Mouse (Mus musculus) adrenal gland, adult 8-10 months (tissue): ENCODE measurements around the gene Tgfb1. TPM values are rescaled to one million over a fixed set of nuclear protein-coding genes. Genes with fewer than 3 reads are reported as not detected.
"Not testable (repeated sequence)": the region's sequence is repeated elsewhere in the genome, so short reads cannot be mapped to it uniquely, and the experiment has no call there.

Source experiments
- DNase-seq: peaks from one replicate; pipeline ENCODE4 v3.0.0; 2022
- total RNA-seq, 4 experiments: library from RNA; stranded (reverse); gene quantifications; 2 replicates each; pipeline ENCODE4 v1.2.4; 2022

Gene Tgfb1
- total RNA-seq, 4 experiments from 2014 or later: 23.8 to 41.1 (median 32.4) TPM

DNA sequence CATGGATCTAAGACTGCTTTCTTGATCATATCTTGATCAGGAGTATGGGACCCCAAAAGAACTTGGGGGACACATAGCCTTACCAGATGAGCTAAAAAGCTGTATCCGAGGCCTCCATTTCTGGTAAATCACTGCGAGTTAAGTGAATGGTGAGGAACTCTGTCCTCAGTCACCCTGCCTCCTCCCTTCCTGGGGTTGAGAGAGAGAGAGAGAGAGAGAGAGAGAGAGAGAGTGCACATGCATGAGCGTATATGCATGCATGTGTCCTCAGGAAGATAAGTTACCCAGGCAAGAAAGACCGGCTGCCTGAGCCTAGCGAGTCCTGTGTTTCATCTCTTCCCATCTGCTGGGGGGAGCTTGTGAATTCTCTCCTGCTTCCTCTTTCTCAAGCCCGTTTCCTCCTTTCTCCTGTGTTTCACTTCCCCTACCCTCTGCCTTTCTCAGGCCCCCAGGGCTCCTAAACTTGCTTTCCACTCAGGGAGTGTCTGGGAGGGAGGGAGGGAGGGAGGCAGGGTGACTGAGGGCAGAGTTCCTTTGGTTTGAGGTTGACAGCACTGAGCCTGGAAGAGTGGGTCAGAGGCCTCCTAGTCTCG is 19.9 kb downstream of the Tgfb1 start:
- no peak for DNase-seq

DNA sequence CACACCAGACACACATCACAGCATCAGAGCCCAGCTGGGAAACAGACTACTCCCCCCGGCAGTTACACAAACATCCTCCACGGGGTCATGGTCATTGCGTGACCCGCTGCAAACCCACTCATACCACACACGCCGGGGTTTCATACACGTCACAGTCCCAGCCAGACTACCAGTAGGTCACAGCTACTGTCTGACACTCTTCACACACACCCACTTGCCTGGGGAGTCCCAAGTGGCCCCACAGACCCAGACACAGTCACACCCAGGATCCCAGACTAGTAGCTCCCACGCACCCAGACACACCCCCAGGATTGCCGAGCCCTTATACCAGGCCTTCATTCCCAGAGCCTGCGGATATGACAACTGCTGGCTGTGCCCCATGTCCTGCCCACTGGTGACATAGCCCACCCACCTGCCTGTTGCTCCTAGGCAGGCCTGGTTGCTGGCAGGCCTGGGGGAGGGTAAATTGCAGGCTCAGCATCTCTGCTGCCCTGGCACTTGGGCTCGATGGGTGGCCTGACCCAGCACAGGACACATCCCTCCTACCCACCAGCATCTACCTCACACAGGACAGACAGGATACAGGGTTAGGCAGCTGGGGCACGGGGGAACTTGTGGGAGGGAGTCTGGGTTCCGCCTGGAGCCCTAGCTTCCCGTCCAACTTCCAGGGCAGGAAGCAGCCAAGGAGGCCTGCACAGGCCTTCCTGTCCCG is 20.9 kb downstream of the Tgfb1 start:
- DNase-seq: no peak

DNA sequence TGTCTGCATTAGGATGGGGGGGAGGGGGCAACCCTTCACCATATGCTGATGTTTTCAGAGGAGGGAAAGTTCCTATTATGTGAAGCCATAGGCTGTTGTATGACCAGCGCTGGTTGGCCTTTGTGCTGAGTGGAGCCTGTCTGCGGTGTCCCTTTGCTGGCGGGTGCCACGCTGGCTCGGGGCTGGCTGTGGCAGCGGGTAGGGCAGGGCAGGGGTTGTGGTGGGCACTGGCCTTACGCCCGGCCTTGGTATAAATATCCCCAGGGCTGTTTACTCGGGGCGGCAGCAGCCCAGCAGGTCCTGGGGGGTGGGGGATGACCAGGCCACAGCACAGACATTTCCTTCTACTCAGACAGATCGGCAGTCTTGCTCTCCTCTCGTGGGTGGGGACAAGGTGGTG is 23.2 kb downstream of the Tgfb1 start:
- DNase-seq: no peak

DNA sequence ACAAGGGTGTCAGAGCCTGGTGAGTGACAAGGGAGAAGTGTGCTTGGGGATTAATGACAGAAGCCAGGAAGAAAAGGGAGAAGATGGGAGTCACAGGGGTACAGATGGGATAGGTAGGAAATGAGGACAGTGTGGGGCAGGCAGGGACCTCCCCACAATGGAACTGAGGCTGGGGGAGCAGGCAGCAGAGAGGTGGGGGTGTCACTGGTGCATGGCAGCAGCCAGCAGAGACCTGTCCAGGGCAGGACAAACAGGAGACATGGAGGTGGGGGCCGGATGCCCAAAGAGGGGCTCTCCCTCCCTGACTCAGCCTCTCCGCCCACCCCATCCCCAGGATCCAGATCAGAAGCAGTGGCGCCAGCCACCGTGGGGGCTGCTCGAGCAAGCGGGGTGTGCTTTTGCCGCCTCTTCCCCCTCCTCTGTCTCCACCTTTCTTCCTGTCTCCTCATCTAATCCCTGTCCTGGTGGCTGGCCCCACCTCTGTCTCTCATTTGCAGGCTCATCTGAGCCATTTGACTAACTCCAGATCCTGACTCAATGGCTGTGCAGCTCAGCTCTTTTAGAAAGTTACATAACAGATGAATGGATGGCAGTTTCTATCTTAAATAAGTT is 23.8 kb downstream of the Tgfb1 start:
- no peak for DNase-seq

DNA sequence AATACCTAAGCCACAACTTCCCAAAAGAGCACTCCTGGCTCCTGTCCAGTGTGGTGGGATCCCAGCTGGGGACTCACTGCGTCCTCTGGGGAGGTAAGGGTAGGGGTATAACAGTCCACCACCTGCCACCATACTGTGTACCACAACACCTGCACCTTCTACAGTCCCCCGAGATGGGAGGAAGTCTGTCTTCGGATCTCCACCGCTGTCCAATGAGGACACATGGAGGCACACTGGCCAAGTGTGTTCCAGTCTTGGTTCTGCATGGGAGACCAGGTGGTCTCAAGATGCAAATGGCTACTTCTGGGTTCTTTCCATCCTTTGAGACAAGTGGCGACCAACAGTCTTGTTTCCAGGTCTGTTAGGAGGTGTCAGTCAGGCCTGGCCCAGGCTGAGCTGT is 24.4 kb downstream of the Tgfb1 start:
- DNase-seq: no peak

DNA sequence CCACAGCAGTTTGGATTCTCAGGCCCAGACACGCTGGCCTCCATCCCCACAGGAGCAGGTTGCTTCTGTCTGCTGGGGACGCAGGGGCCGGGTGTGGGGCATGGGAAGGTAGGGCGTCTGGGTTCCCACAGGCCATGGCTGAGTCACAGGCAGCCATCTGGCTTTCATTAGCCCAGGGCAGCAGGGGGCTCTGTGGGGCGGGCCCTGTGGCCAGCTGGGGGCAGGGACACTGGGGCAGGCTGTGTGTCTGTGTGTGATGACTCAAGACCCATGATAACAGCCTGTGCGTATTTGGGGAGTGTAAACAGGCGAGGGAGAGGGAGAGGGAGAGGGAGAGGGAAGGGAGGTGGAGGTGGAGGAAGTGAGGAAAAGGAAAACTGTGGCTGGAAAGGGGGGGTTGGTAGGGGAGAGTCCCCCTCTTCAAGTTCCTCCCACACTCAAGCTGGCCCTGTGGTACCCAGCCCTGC is 25.0 kb downstream of the Tgfb1 start:
- no peak for DNase-seq

DNA sequence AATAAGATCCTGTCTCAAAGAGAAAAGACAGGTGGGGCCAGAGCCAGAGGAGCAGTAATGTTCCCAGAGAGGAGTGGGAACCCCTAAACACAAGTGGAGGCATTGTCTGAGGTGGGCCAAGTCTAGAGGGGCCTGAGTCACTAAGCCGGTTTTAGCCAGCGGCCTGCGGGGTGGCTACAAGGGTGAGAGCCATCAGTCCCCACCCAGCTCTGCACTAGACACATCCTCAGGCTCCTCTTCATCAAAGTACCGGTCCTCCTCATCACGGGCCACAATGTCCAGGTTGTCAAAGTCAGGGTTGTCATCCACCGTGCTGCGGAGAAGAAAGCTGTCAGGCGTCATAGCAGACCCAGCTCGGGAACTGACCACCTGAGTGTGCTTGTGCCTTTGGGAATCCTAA is 26.0 kb downstream of the Tgfb1 start:
- DNase-seq: no peak

DNA sequence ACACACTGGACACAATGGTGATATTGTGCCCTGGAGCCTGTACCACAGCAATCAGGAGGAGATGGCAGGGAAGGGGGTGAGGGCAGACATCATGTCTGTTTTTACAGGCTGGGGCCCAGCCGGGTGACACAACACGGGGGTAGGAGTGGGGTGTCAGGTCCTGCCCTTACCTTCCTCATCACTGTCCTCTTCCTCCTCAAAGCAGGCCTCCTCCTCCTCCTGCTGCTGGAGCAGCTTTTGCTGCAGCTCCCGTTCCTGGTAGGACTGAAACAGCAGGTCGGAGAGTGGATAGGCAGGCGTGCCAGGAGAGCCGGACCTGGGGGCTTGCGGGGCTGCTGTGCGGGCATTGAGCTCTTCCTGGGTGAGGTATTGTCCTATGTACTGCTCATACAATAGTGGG is 27.8 kb downstream of the Tgfb1 start:
- no peak for DNase-seq

DNA sequence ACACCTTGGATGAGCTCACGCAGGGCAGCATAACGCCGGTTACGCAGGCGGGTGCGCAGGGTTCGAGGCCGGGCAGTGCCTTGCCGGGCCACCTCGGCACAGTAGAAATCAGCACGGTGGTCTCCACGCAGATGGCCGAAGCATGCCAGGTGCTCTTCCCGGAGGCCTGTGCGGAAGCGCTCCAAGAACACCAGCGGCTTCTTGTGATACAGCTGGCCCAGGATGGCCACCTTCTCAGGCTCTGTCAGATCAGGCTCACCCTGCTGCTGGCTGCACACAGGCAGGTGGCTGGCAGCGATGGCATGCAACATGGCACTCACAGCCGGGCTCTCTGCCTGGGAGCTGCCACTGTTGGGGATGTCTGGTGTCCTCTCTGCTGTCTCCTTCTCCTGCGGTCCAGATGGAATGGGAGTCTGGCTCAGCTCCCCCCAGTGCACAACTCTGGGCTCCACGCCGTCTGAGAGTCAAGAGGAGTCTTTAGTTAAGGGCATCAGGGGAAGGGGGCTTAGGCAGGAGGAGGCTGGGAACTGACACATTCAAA is 29.0 kb downstream of the Tgfb1 start:
- no peak for DNase-seq

DNA sequence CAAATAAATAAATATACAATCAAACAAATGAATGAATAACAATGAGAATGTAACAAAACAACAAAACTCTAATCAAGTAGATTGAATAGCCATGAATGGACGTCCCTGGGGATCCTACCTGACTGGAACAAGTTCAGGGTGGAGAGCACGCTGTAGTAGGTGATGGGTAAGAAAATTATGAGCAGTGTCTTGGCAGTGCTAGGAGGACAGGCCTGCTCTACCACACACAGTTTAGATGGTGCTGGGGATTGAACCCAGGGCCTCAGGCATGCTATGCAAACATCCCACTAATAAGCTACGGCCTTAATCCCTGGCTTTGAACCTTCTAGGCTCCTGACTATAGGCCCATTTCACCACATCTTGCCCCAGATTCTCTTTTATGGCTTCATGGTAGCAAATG is 30.7 kb downstream of the Tgfb1 start:
- DNase-seq: no peak

DNA sequence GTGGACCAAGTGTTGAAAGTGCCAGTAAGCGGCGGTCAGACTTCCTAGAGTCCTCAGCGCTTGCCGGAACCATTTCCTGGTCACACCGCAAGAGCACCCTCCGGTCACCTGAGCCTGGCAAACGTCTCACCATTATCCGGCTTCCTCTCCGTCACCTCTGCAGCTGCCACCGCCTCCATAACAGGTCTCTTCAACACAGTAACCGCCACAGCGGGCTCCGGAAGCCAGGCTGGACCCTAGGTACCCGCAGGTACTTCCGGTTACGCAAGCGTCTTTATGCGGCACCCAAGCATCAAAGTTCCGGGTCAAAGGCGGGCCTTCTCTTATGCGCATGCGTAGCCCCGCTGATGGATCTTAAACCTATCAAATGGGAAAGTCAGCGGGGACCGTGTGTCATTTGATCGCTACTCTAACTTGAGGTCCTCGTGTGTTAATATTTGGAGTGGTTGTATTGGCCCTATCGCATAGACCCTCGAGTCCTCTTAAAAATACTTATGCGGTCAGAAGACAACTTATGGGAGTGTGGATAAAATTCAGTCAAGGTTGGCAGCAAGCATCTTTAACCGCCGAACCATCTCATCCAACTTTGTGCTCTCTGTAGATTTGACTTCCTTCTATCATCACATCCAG is 32.1 kb downstream of the Tgfb1 start, which contains the start of gene Ccdc97:
Ccdc97 (minus strand) TSS at position 301 of the 630 bp plus-strand sequence.
- DNase-seq: peak; percentile 92

DNA sequence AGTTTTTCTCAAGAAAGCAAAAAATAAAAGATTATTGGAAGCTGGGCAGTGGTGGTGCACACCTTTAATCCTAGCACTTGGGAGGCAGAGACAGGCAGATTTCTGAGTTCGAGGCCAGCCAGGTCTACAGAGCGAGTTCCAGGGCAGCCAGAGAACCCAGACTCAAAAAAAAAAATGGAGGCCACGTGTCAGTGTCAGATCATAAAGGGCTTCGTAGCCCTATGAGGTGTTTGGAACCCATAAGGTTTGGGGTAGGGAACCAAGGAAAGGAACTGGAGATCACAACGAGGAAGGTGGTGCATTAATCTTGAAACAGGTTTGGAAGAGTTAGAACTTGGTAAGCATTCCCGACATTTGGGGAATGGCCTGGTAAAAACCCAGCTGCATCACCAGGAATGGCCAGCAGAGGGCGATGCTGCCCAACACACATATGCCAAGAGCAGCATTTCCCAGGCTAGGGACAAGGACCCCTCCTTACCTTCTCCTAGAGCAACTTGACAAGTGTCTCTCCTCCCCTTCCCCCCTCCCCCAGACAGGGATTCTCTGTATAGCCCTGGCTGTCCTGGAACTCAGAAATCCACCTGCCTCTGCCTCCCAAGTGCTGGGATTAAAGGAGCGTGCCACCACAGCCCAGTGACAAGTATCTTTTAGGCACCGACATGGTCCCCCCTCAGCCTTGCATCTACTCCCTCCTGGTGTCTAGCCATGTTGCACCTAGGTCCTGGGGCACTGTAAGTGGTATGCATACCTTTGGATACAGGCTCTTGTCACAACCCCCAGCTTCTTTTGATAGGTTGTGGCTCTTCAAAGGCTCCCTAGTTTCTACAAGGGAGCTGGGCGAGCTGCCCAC is 33.2 kb downstream of the Tgfb1 start:
- peak; percentile 56 for DNase-seq

DNA sequence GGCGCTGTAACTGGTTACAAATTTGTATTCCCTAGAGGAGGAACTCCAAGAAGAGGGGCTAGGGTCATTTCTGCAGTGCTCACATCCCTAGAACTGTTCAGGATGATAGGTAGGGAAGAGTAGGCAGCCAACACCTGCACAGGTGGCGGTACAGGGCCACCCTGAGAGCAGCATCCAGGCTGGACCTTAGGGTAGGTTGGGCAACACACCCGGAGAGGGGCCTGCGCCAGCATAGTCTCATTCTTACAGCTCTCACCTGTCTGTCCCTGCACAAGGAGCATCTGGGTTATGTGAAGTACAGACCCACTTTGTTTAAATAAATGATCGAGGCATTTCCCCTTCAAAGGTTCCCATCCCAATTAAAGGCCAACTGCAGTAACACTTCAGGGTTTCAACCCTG is 34.0 kb downstream of the Tgfb1 start:
- no peak for DNase-seq

DNA sequence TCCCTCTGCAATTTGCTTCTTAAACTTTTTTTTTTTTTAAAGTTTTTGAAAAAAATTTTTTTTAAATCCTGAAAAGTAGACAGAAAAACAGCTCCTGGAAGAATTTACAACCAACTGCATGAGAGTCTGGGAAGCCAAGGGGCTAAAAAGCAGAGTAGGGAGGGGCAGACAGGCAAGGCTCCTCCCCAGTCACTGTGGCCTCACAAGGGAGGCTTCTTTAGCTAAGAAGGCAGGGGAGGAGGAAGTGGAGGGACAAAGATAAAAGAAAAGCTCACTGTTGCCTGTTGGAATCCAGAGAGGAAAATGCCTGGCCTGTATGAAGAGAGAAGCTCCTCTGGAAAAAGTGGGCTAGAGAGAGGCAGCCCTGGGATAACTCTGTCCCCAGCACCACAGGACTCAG is 35.0 kb downstream of the Tgfb1 start:
- not testable (repeated sequence) for DNase-seq

DNA sequence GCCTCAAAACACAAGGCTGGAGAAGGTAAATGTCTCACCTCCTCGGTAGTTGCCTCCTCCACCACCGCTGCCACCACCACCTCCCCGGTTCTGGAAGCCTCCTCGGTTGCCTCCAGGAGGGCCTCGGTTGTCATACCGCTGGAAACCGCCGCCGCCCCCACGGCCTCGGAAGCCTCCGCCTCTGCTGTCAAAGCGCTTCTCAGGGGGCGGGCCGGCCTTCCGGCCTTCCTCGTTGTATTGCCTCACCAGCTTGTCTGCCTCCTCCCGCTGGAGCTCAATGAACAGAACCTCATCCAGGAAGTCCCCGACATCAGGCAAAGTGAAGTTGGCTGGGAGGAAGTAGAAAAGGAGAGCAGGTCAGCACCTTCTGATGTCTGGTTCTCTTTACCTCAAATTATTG is 39.1 kb downstream of the Tgfb1 start:
- DNase-seq: no peak

DNA sequence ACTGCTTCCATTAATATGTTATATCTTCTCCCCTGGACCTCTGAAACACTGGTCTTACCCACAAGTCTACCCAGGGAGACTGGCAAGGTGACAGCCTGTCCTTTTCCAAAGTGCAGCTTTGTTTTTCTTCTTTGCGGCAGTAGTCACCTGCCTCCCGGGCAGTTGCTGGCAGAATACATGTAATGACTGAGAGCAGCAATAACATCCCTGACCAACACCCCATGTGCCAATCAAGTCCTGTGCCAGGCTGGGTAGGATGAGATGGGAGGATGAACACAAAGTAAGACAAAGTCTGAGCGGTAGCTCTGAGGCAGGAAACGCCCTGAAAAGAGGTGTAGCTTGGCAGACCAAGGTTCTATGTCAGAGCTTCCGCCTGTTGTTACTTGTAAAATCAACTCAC is 41.0 kb downstream of the Tgfb1 start:
- DNase-seq: no peak

DNA sequence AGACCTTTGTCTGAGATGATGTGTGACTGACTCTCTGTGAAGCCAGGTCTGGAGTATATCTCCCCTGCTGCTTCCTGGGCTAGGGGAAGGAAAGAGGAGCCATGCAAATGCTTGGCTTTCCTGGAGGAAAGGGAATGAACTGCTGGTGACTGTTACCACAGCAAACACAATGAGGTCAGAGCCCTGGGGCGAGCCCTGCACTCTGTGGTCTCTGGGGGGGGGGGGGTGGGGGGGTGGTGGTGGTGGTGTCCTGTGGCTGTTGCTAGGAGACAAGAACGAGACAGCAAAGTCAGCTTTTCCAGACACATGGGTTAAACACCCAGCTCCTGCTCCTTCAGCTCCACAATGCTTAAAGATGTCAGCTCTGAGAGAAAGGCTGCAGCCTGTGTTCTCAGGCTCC is 42.6 kb downstream of the Tgfb1 start:
- no peak for DNase-seq

DNA sequence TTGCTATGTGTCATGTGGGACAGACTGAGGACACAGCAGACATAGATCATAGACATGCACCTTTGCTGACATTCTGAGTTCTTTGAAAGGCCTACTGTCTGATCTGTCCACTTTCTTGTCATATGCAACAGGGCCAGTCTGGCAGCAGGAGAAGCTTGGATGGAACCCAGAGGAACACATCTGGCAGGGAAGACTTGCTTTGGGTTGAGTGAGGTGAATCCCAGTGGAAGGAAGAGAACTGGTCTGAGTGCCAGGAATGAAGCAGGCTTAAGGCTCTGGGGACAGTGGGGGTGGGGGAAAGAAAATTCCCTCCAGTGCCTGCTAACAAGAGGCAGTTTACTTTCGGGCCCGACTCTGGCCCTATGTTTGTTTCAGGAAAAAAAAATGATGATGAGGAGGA is 43.1 kb downstream of the Tgfb1 start:
- no peak for DNase-seq

DNA sequence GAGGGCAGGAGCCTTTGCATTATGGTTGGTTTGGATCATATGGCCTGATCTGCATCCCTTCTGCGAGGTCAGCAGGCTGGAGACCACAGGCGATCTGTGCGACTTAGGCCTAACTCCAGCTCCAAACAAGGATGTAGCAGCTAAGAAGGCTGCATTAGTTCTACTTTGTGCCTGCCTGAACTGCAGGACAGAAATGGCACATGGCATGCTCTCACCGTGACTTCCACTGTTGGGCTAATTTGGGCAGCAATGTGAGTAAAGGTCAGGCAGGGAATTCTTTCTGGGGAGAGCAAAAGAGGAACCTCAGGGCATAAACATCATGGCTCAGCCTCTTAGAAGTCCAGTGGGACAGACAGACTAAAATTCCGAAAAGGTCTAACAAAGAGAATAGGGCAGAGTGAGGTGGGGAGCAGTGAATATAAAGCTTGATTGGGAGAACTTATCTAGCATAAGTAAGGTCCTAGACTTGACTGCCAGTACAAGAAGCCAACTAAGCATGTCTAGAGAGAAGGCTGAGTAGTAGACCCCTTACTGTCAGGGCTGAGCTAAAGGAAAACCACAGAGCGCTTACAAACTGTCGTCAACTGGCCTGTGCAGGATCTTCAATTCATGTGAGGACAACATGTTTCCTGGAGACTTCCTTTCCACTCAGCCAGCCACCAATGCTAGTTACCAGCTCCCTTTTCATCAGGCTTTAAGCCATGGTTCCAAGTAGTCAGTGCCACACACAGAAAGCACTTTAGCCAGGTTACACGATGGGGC is 44.7 kb downstream of the Tgfb1 start:
- DNase-seq: no peak

DNA sequence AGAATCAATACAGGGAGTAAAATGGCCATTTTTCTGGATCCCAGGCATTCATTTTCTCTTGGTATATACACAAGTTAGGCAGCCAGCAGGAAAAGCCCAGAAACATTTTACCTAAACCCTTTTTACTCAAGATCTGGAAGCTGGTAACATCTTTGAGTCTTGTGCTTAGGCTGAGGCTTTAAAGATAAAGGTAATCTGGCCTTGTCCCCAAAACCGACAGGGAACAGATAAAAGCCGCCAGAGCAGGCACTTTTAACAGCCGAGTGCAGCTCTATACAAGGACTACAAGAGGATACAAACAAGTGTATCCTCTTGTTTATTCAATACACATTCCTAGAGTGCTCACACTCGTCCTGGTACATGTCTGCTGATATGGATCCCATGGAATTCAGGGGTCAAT is 48.2 kb downstream of the Tgfb1 start:
- no peak for DNase-seq

DNA sequence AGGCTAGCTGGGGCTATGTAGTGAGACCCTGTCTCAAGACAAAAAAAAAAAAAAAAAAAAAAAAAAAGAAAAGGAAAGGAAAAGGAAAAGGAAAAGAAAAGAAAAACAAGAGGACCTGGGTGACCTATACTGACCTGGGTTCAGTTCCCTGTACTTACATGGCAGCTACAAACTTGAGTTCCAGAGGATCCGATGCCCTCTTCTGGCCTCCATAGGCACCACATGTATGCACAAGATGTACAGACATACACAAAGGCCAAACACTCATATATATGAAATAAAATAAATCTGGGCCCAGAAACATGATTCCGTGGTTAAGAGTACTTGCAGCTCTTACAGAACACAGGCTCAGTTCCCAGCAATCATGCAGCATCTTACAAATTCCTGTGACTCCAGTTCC is 50.1 kb downstream of the Tgfb1 start:
- no peak for DNase-seq
